ENCODE assay signal across 8 mouse cellular contexts in the genomic region with DNA sequence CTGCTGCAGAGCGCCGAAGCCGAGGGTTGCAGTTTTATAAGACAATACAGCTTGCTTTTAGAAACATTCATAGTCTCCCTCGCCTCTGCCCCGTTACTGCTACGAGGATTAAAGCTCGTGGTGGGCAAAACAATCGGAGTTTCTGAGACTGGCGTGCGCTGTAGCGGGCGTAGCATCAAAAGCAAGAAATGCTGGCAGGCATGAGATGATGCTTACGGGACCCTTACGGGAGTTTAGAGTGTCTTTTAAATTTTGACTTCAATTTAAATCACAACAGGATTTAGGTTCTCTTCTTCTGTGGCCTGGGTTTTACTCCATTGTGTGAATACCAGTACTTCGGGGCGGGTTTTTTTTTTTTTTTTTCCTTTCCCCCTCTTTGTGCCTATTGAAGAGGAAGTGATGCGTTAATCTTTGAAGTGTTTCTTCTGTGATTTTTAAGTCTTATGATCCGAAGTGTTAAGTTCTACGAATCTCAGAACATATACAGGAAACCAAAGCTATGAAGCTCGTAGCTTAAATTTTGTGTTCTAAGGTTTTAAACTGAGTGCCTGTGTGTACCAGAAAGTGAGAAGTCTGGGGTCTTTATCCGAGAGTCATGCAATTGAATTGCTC. TPM values are rescaled to one million over a fixed set of nuclear protein-coding genes. Genes with fewer than 3 reads are reported as not detected.
DNase-seq lines count a peak whose midpoint lies in the region; ATAC-seq and TF ChIP-seq lines count a peak whose summit lies in the region.

No protein-coding gene starts in this region.

- no peak for DNase-seq in lung, postnatal 0 days (ENCODE audit: low spot score)
- DNase-seq in lung, postnatal 14 days: no peak
- no peak for DNase-seq in limb, embryonic 10.5 days (ENCODE audit: low spot score)
- no peak for DNase-seq in c-Kit-positive CD71-positive TER-119-positive erythroid progenitor cells, embryonic 14.5 days (ENCODE audit: low spot score)
- DNase-seq in kidney, adult 18-20 months: no peak
- DNase-seq in lung, postnatal 36 days: no peak

- H3K4me2 ChIP-seq in lung, postnatal 0 days (replicated peaks; ENCODE audit: low read depth, low read length): peak overlapping the region; percentile 54
- H3K4me2 ChIP-seq in embryonic facial prominence, embryonic 13.5 days: peak overlapping the region; percentile 84

- no peak for TF ChIP-seq POLR2A in small intestine, adult 2 months (IDR thresholded peaks at IDR 0.05; ENCODE audit: low read depth, low read length)

- under 1% methylated on average over 21 of the region's 21 CpGs for WGBS in lung, postnatal 0 days
- under 1% methylated on average over 21 of the region's 21 CpGs for WGBS in embryonic facial prominence, embryonic 13.5 days
- WGBS in limb, embryonic 10.5 days: under 1% methylated on average over 21 of the region's 21 CpGs
- WGBS in small intestine, adult 2 months: 1% methylated on average over 21 of the region's 21 CpGs

- H3K36me3 ChIP-seq in lung, postnatal 0 days (ENCODE audit: insufficient read depth, low read length): no peaks in the 10 kb centered on the region
- H3K36me3 ChIP-seq in embryonic facial prominence, embryonic 13.5 days: no peaks in the 10 kb centered on the region
- 0 out of 2 replicates have a peak, but pooled peaks cover 2% of the 10 kb centered on the region for H3K36me3 ChIP-seq in limb, embryonic 10.5 days
- H3K36me3 ChIP-seq in small intestine, adult 2 months (ENCODE audit: control insufficient read depth, insufficient read depth, low read length): no peaks in the 10 kb centered on the region

- no peaks in the 10 kb centered on the region for H3K4me1 ChIP-seq in lung, postnatal 0 days (ENCODE audit: insufficient read depth, low read depth, low read length)
- peaks cover 36% of the 10 kb centered on the region for H3K4me1 ChIP-seq in embryonic facial prominence, embryonic 13.5 days
- peaks cover 47% of the 10 kb centered on the region for H3K4me1 ChIP-seq in limb, embryonic 10.5 days
- no peaks in the 10 kb centered on the region; the same call in none of the 2 replicates for H3K4me1 ChIP-seq in small intestine, adult 2 months (ENCODE audit: control insufficient read depth, insufficient read depth, insufficient read length, low read length)

- no peak for TF ChIP-seq EP300 in lung, postnatal 0 days (IDR thresholded peaks at IDR 0.05)

- no peak for TF ChIP-seq CTCF in lung, postnatal 0 days (IDR thresholded peaks at IDR 0.05)
- TF ChIP-seq CTCF in small intestine, adult 2 months (IDR thresholded peaks at IDR 0.05; ENCODE audit: extremely low read depth, insufficient read length, insufficient replicate concordance, low read depth, low read length): no peak

- H3K9me3 ChIP-seq in lung, postnatal 0 days (ENCODE audit: low read length): no peaks in the 10 kb centered on the region
- no peaks in the 10 kb centered on the region for H3K9me3 ChIP-seq in embryonic facial prominence, embryonic 13.5 days
- no peaks in the 10 kb centered on the region for H3K9me3 ChIP-seq in limb, embryonic 10.5 days (replicated peaks)

- H3K27ac ChIP-seq in lung, postnatal 0 days (ENCODE audit: low read length): peak overlapping the region; percentile 93
- H3K27ac ChIP-seq in embryonic facial prominence, embryonic 13.5 days: peak overlapping the region; percentile 98
- peak overlapping the region; percentile 99 for H3K27ac ChIP-seq in limb, embryonic 10.5 days
- H3K27ac ChIP-seq in small intestine, adult 2 months (ENCODE audit: insufficient read depth, low read depth, low read length): peak overlapping the region; percentile 92

- peak overlapping the region; percentile 96 for H3K4me3 ChIP-seq in lung, postnatal 0 days (ENCODE audit: low read depth, low read length)
- H3K4me3 ChIP-seq in embryonic facial prominence, embryonic 13.5 days: peak overlapping the region; percentile 84
- H3K4me3 ChIP-seq in limb, embryonic 10.5 days: peak overlapping the region; percentile 90
- peak overlapping the region; percentile 89 for H3K4me3 ChIP-seq in small intestine, adult 2 months (ENCODE audit: low read depth, low read length)

- H3K27me3 ChIP-seq in lung, postnatal 0 days (replicated peaks; ENCODE audit: insufficient read depth, low read length): no peaks in the 10 kb centered on the region
- no peaks in the 10 kb centered on the region for H3K27me3 ChIP-seq in embryonic facial prominence, embryonic 13.5 days
- no peaks in the 10 kb centered on the region for H3K27me3 ChIP-seq in limb, embryonic 10.5 days (ENCODE audit: low read depth, poor library complexity, severe bottlenecking)
- no peaks in the 10 kb centered on the region for H3K27me3 ChIP-seq in small intestine, adult 2 months (ENCODE audit: control insufficient read depth, insufficient read depth, low read length)

- no peak for ATAC-seq in lung, postnatal 0 days
- ATAC-seq in embryonic facial prominence, embryonic 13.5 days (ENCODE audit: insufficient number of reproducible peaks, insufficient read depth, low FRiP score, low TSS enrichment, low read depth): peak; percentile 22

- peak overlapping the region; percentile 97 for H3K9ac ChIP-seq in lung, postnatal 0 days (replicated peaks; ENCODE audit: low read depth)
- peak overlapping the region; percentile 95 for H3K9ac ChIP-seq in embryonic facial prominence, embryonic 13.5 days

RNA-seq across cellular contexts. Expression of a gene that starts 0.7 kb away (rescaled TPM):
- polyA plus RNA-seq in lung, postnatal 0 days (2015; fragmentation: Nextera tagmentation; extraction: Ambion mirVana): 15.0 and 15.9 TPM in 2 replicates
- 71.8 and 78.0 TPM in 2 replicates for polyA plus RNA-seq in embryonic facial prominence, embryonic 13.5 days (2015; fragmentation: Nextera tagmentation; extraction: Ambion mirVana)
- 117 and 127 TPM in 2 replicates for polyA plus RNA-seq in limb, embryonic 10.5 days (2016; fragmentation: Nextera tagmentation; extraction: Ambion mirVana)
- 12.1 and 21.0 TPM in 2 replicates for polyA plus RNA-seq in small intestine, adult 2 months (2012; rRNA removed)

RNA-seq across cellular contexts. Expression of a gene that starts 23.2 kb away (rescaled TPM):
- polyA plus RNA-seq in lung, postnatal 0 days (2015; fragmentation: Nextera tagmentation; extraction: Ambion mirVana): not detected in 2 replicates
- polyA plus RNA-seq in embryonic facial prominence, embryonic 13.5 days (2015; fragmentation: Nextera tagmentation; extraction: Ambion mirVana): not detected in 2 replicates
- polyA plus RNA-seq in limb, embryonic 10.5 days (2016; fragmentation: Nextera tagmentation; extraction: Ambion mirVana): not detected in 2 replicates
- polyA plus RNA-seq in small intestine, adult 2 months (2012; rRNA removed): not detected in 2 replicates

RNA-seq across cellular contexts. Expression of a gene that starts 58.3 kb away (rescaled TPM):
- polyA plus RNA-seq in lung, postnatal 0 days (2015; fragmentation: Nextera tagmentation; extraction: Ambion mirVana): not detected in 2 replicates
- polyA plus RNA-seq in embryonic facial prominence, embryonic 13.5 days (2015; fragmentation: Nextera tagmentation; extraction: Ambion mirVana): not detected in 2 replicates
- polyA plus RNA-seq in limb, embryonic 10.5 days (2016; fragmentation: Nextera tagmentation; extraction: Ambion mirVana): not detected in 2 replicates
- not detected in 2 replicates for polyA plus RNA-seq in small intestine, adult 2 months (2012; rRNA removed)

RNA-seq across cellular contexts. Expression of a gene that starts 59.0 kb away (rescaled TPM):
- polyA plus RNA-seq in lung, postnatal 0 days (2015; fragmentation: Nextera tagmentation; extraction: Ambion mirVana): not detected in 2 replicates
- not detected in 2 replicates for polyA plus RNA-seq in embryonic facial prominence, embryonic 13.5 days (2015; fragmentation: Nextera tagmentation; extraction: Ambion mirVana)
- not detected in 2 replicates for polyA plus RNA-seq in limb, embryonic 10.5 days (2016; fragmentation: Nextera tagmentation; extraction: Ambion mirVana)
- polyA plus RNA-seq in small intestine, adult 2 months (2012; rRNA removed): not detected in 2 replicates
